Mouse (Mus musculus): ENCODE data around the gene D630003M21Rik. TPM values are rescaled to one million over a fixed set of nuclear protein-coding genes. Genes with fewer than 3 reads are reported as not detected.

Gene D630003M21Rik
- polyA plus RNA-seq, 1 experiment = not detected

- Histone ChIP-seq H3K4me1 (ENCODE audit: control insufficient read depth, insufficient read depth, low read length) (peaks cover 32% of the 10 kb centered on the region), H3K4me3 (ENCODE audit: insufficient read depth, low read length) (no peak overlapping the region), H3K27ac (ENCODE audit: insufficient read depth, low read depth, low read length) (no peak overlapping the region)
- no peak for TF ChIP-seq POLR2A (IDR thresholded peaks at IDR 0.05; ENCODE audit: borderline replicate concordance, low read depth, low read length)
- no peak for TF ChIP-seq CTCF (IDR thresholded peaks at IDR 0.05; ENCODE audit: low read depth, low read length)
These were observed 88.4 kb downstream of the D630003M21Rik start for GRCm38 (mm10) chr2:158140664-158141063.

GRCm38 (mm10) chr2:158139628-158140027, 89.4 kb downstream of the D630003M21Rik start:
- H3K4me1 ChIP-seq (ENCODE audit: control insufficient read depth, insufficient read depth, low read length) = peaks cover 30% of the 10 kb centered on the region

GRCm38 (mm10) chr2:158138778-158139177, 90.2 kb downstream of the D630003M21Rik start:
- Histone ChIP-seq H3K27ac (ENCODE audit: insufficient read depth, low read depth, low read length) (no peak overlapping the region), H3K4me1 (ENCODE audit: control insufficient read depth, insufficient read depth, low read length) (peaks cover 29% of the 10 kb centered on the region), H3K4me3 (ENCODE audit: insufficient read depth, low read length) (no peak overlapping the region)
- TF ChIP-seq CTCF (IDR thresholded peaks at IDR 0.05; ENCODE audit: low read depth, low read length) (no peak), POLR2A (IDR thresholded peaks at IDR 0.05; ENCODE audit: borderline replicate concordance, low read depth, low read length) (no peak)

More at GRCm38 (mm10) chr2:158139628-158140027, 89.4 kb downstream of the D630003M21Rik start:
- Histone ChIP-seq H3K4me3 (ENCODE audit: insufficient read depth, low read length) (no peak overlapping the region), H3K27ac (ENCODE audit: insufficient read depth, low read depth, low read length) (no peak overlapping the region)
- TF ChIP-seq POLR2A (IDR thresholded peaks at IDR 0.05; ENCODE audit: borderline replicate concordance, low read depth, low read length) = no peak

- Histone ChIP-seq H3K4me3 (ENCODE audit: insufficient read depth, low read length) (no peak overlapping the region), H3K4me1 (ENCODE audit: control insufficient read depth, insufficient read depth, low read length) (peaks cover 35% of the 10 kb centered on the region), H3K27ac (ENCODE audit: insufficient read depth, low read depth, low read length) (no peak overlapping the region)
- no peak for TF ChIP-seq CTCF (IDR thresholded peaks at IDR 0.05; ENCODE audit: low read depth, low read length)
- TF ChIP-seq POLR2A (IDR thresholded peaks at IDR 0.05; ENCODE audit: borderline replicate concordance, low read depth, low read length) = no peak
These were observed 91.3 kb downstream of the D630003M21Rik start for GRCm38 (mm10) chr2:158137771-158138170.

- peaks cover 51% of the 10 kb centered on the region for H3K4me1 ChIP-seq (ENCODE audit: control insufficient read depth, insufficient read depth, low read length)
- TF ChIP-seq CTCF (IDR thresholded peaks at IDR 0.05; ENCODE audit: low read depth, low read length) = no peak
- no peak for TF ChIP-seq POLR2A (IDR thresholded peaks at IDR 0.05; ENCODE audit: borderline replicate concordance, low read depth, low read length)
- H3K27ac ChIP-seq (ENCODE audit: insufficient read depth, low read depth, low read length) = peak overlapping the region; percentile 46
- no peak overlapping the region for H3K4me3 ChIP-seq (ENCODE audit: insufficient read depth, low read length)
These were observed 92.8 kb downstream of the D630003M21Rik start for GRCm38 (mm10) chr2:158136205-158136604.

GRCm38 (mm10) chr2:158133050-158133449, 96.0 kb downstream of the D630003M21Rik start:
- peaks cover 67% of the 10 kb centered on the region for H3K4me1 ChIP-seq (ENCODE audit: control insufficient read depth, insufficient read depth, low read length)
- peak overlapping the region; percentile 56 for H3K27ac ChIP-seq (ENCODE audit: insufficient read depth, low read depth, low read length)

More at GRCm38 (mm10) chr2:158133050-158133449, 96.0 kb downstream of the D630003M21Rik start:
- no peak for TF ChIP-seq CTCF (IDR thresholded peaks at IDR 0.05; ENCODE audit: low read depth, low read length)
- H3K4me3 ChIP-seq (ENCODE audit: insufficient read depth, low read length) = no peak overlapping the region

Other genes starting within 250 kb of the D630003M21Rik start
- gene Tti1, start 200.8 kb downstream of the D630003M21Rik start, polyA plus RNA-seq (2012; ENCODE audit: insufficient read depth, insufficient read length, missing spikeins) = 14.2 and 14.7 TPM in 2 replicates
- 14.7 and 15.2 TPM in 2 replicates for gene Rprd1b, start 200.7 kb downstream of the D630003M21Rik start, polyA plus RNA-seq (2012; ENCODE audit: insufficient read depth, insufficient read length, missing spikeins)
- gene Tgm2, start 82.8 kb downstream of the D630003M21Rik start, polyA plus RNA-seq (2012; ENCODE audit: insufficient read depth, insufficient read length, missing spikeins) = 13.2 and 14.6 TPM in 2 replicates
- not detected in 2 replicates for gene Bpi, start 28.9 kb upstream of the D630003M21Rik start, polyA plus RNA-seq (2012; ENCODE audit: insufficient read depth, insufficient read length, missing spikeins)
- gene Lbp, start 77.3 kb upstream of the D630003M21Rik start, polyA plus RNA-seq (2012; ENCODE audit: insufficient read depth, insufficient read length, missing spikeins) = 0.24 TPM in 1 of 2 replicates, not detected in the other
- 1.2 and 1.9 TPM in 2 replicates for gene Snhg11, start 146.4 kb upstream of the D630003M21Rik start, polyA plus RNA-seq (2012; ENCODE audit: insufficient read depth, insufficient read length, missing spikeins)
- gene Ralgapb, start 180.6 kb upstream of the D630003M21Rik start, polyA plus RNA-seq (2012; ENCODE audit: insufficient read depth, insufficient read length, missing spikeins) = 21.2 and 27.0 TPM in 2 replicates

Data from bone marrow macrophage, adult 2 months (primary cell).